9 mouse cellular contexts compared by ENCODE assay signal in the genomic region with DNA sequence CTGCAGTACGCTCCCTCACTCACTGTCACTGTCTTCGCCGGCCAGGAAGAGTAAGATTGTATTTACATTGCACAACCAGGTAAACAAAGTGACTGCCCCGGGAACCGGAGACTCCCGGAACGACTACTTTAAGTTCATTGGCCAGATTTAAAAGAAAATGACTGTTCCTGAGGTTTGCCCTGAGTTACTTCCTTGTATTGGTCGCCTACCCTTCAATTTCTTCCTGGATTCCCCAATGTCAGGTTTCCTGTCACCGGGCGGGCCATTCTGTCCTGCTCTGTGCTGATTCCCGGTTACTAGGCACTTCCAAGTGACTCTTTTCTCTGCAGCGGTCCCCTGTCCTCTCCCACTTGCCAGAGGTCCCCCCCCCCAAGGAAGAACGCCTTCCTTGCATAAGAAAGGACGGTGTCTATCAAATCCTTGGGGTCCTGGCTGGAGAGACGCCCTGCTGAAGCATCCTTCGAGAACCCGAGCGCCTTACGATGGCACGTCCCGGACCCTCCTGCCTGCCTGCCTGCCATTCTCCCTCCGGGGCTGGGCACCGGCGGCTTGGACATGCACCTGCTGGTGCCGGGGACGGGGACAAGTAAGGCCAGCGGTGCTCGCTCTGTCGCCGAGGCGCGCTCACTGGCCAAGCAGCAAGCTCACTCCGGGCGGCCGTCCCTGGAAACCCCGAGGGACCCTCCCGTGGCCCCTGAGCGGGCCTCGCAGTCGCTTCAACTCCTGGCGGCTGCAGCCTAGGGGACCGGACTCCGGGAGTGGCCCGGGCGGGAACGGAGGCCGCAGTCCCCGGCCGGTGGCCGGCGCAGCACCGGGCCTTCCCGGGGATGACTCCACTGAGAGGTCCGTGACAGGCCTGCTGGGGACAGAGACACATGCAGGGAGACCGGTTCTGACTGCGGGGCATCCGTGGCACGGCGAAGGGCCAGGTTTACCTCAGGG. TPM values are rescaled to one million over a fixed set of nuclear protein-coding genes. Genes with fewer than 3 reads are reported as not detected.
A peak's percentile ranks its signal among the peaks of the same experiment; 100 is the strongest.
DNase-seq lines count a peak whose midpoint lies in the region; ATAC-seq and TF ChIP-seq lines count a peak whose summit lies in the region.
"Had no signal": no experiment of that assay in that cellular context is flagged by ENCODE, and none has a peak within 500 bp of the region (broad histone marks: within the 10 kb centered on the region; RNA-seq: fewer than 3 reads in every experiment).

No protein-coding gene starts in this region.

- DNase-seq in heart, embryonic 10.5 days (ENCODE audit: low spot score), result peak; percentile 84
- no peak for DNase-seq in heart, adult 18-20 months
- DNase-seq in thymus, postnatal 4 days, result peak; percentile 62
- DNase-seq in thymus, postnatal 25 days, result no peak
- peak; percentile 28 for DNase-seq in liver, embryonic 13.5 days
- peak; percentile 59 for DNase-seq in stomach, postnatal 0 days (ENCODE audit: low spot score)
- DNase-seq in cerebellum, postnatal 4 days (ENCODE audit: low spot score in 2 of 2), result no peak

- peaks cover 41% of the 10 kb centered on the region for H3K4me1 ChIP-seq in heart, embryonic 10.5 days
- peaks cover 21% of the 10 kb centered on the region for H3K4me1 ChIP-seq in heart, embryonic 16.5 days (ENCODE audit: control insufficient read depth, insufficient read depth, low read length)
- peaks cover 47% of the 10 kb centered on the region for H3K4me1 ChIP-seq in liver, embryonic 13.5 days (replicated peaks)
- 0 out of 2 replicates have a peak, but pooled peaks cover 3% of the 10 kb centered on the region for H3K4me1 ChIP-seq in stomach, postnatal 0 days (replicated peaks; ENCODE audit: control insufficient read depth, insufficient read depth)

- H3K4me2 ChIP-seq in heart, embryonic 16.5 days (ENCODE audit: low read depth, low read length), result peak overlapping the region; percentile 70
- H3K4me2 ChIP-seq in liver, embryonic 13.5 days, result peak overlapping the region; percentile 92
- H3K4me2 ChIP-seq in stomach, postnatal 0 days (replicated peaks; ENCODE audit: low read depth), result peak overlapping the region; percentile 96

- no peaks in the 10 kb centered on the region for H3K27me3 ChIP-seq in heart, embryonic 10.5 days (ENCODE audit: insufficient read depth, poor library complexity, severe bottlenecking)
- H3K27me3 ChIP-seq in heart, embryonic 16.5 days (ENCODE audit: control insufficient read depth, insufficient read depth, low read length), result no peaks in the 10 kb centered on the region
- H3K27me3 ChIP-seq in liver, embryonic 13.5 days, result no peaks in the 10 kb centered on the region
- H3K27me3 ChIP-seq in stomach, postnatal 0 days (ENCODE audit: control insufficient read depth, insufficient read depth, low read length), result no peaks in the 10 kb centered on the region

- ATAC-seq in heart, embryonic 16.5 days (replicated peaks; ENCODE audit: extremely low read depth, insufficient read depth, low FRiP score), result peak; percentile 52; the same call in 1 of the 2 replicates
- ATAC-seq in liver, embryonic 13.5 days (ENCODE audit: low read depth), result peak; percentile 34
- peak; percentile 49 for ATAC-seq in stomach, postnatal 0 days (ENCODE audit: low FRiP score, low TSS enrichment)

- TF ChIP-seq EP300 in stomach, postnatal 0 days (optimal IDR thresholded peaks at IDR 0.05), result no peak

- peak overlapping the region; percentile 99 for H3K27ac ChIP-seq in heart, embryonic 10.5 days
- peak overlapping the region; percentile 80 for H3K27ac ChIP-seq in heart, embryonic 16.5 days (ENCODE audit: low read length)
- peak overlapping the region; percentile 87 for H3K27ac ChIP-seq in liver, embryonic 13.5 days
- peak overlapping the region; percentile 89 for H3K27ac ChIP-seq in stomach, postnatal 0 days (replicated peaks)

- no peak for TF ChIP-seq CTCF in stomach, postnatal 0 days (IDR thresholded peaks at IDR 0.05; ENCODE audit: low read depth)

- peak overlapping the region; percentile 99 for H3K4me3 ChIP-seq in heart, embryonic 10.5 days
- peak overlapping the region; percentile 88 for H3K4me3 ChIP-seq in heart, embryonic 16.5 days (ENCODE audit: low read length)
- H3K4me3 ChIP-seq in liver, embryonic 13.5 days (replicated peaks), result peak overlapping the region; percentile 100
- H3K4me3 ChIP-seq in stomach, postnatal 0 days (ENCODE audit: low read depth, low read length), result peak overlapping the region; percentile 95

- WGBS in heart, embryonic 10.5 days, result 3% methylated on average over 59 of the region's 59 CpGs
- 2% methylated on average over 59 of the region's 59 CpGs for WGBS in heart, embryonic 16.5 days
- under 1% methylated on average over 59 of the region's 59 CpGs for WGBS in liver, embryonic 13.5 days (ENCODE audit: insufficient replicate concordance)
- WGBS in stomach, postnatal 0 days, result 1% methylated on average over 54 of the region's 59 CpGs

- H3K9ac ChIP-seq in heart, embryonic 16.5 days (ENCODE audit: low read length), result peak overlapping the region; percentile 93
- peak overlapping the region; percentile 99 for H3K9ac ChIP-seq in liver, embryonic 13.5 days
- peak overlapping the region; percentile 94 for H3K9ac ChIP-seq in stomach, postnatal 0 days (ENCODE audit: low read length)

- peaks cover 32% of the 10 kb centered on the region for H3K36me3 ChIP-seq in heart, embryonic 10.5 days
- peaks cover 16% of the 10 kb centered on the region for H3K36me3 ChIP-seq in heart, embryonic 16.5 days (ENCODE audit: control insufficient read depth, insufficient read depth)
- peaks cover 31% of the 10 kb centered on the region for H3K36me3 ChIP-seq in liver, embryonic 13.5 days
- peaks cover 6% of the 10 kb centered on the region; the same call in 1 of the 2 replicates for H3K36me3 ChIP-seq in stomach, postnatal 0 days (ENCODE audit: control insufficient read depth, insufficient read depth, low read length)

- H3K9me3 ChIP-seq in heart, embryonic 10.5 days, result no peaks in the 10 kb centered on the region
- no peaks in the 10 kb centered on the region for H3K9me3 ChIP-seq in heart, embryonic 16.5 days (replicated peaks; ENCODE audit: control insufficient read depth, low read length)
- H3K9me3 ChIP-seq in liver, embryonic 13.5 days (replicated peaks), result no peaks in the 10 kb centered on the region
- no peaks in the 10 kb centered on the region for H3K9me3 ChIP-seq in stomach, postnatal 0 days (ENCODE audit: control insufficient read depth, low read length)

RNA-seq across cellular contexts. Expression of a gene that starts 1.2 kb away (rescaled TPM):
- 15.8 and 18.2 TPM in 2 replicates for polyA plus RNA-seq in heart, embryonic 10.5 days (2016; fragmentation: Nextera tagmentation; extraction: Ambion mirVana)
- 1 to 10 TPM; 4.8 to 8.0 TPM for total RNA-seq in heart, adult 18-20 months (2021)
- polyA plus RNA-seq in heart, embryonic 16.5 days (2015; fragmentation: Nextera tagmentation; extraction: Ambion mirVana), result 13.0 and 13.9 TPM in 2 replicates
- polyA plus RNA-seq in liver, embryonic 13.5 days (2015; fragmentation: Nextera tagmentation; extraction: Ambion mirVana), result 12.3 and 15.7 TPM in 2 replicates
- 8.3 and 8.4 TPM in 2 replicates for polyA plus RNA-seq in stomach, postnatal 0 days (2015; fragmentation: Nextera tagmentation; extraction: Ambion mirVana)

RNA-seq across cellular contexts. Expression of a gene that starts 28.4 kb away (rescaled TPM):
- polyA plus RNA-seq in heart, embryonic 10.5 days (2016; fragmentation: Nextera tagmentation; extraction: Ambion mirVana), result 47.5 and 77.0 TPM in 2 replicates
- 100 to 1,000 TPM; 195 to 199 TPM for total RNA-seq in heart, adult 18-20 months (2021)
- polyA plus RNA-seq in heart, embryonic 16.5 days (2015; fragmentation: Nextera tagmentation; extraction: Ambion mirVana), result 175 and 177 TPM in 2 replicates
- polyA plus RNA-seq in liver, embryonic 13.5 days (2015; fragmentation: Nextera tagmentation; extraction: Ambion mirVana), result 0.14 and 0.24 TPM in 2 replicates
- 0.07 and 0.13 TPM in 2 replicates for polyA plus RNA-seq in stomach, postnatal 0 days (2015; fragmentation: Nextera tagmentation; extraction: Ambion mirVana)

RNA-seq across cellular contexts. Expression of a gene that starts 32.6 kb away (rescaled TPM):
- 6.3 and 8.8 TPM in 2 replicates for polyA plus RNA-seq in heart, embryonic 10.5 days (2016; fragmentation: Nextera tagmentation; extraction: Ambion mirVana)
- total RNA-seq in heart, adult 18-20 months (2021), result 1 to 10 TPM; 5.1 to 6.3 TPM
- polyA plus RNA-seq in heart, embryonic 16.5 days (2015; fragmentation: Nextera tagmentation; extraction: Ambion mirVana), result 5.8 and 6.3 TPM in 2 replicates
- polyA plus RNA-seq in liver, embryonic 13.5 days (2015; fragmentation: Nextera tagmentation; extraction: Ambion mirVana), result 0.61 and 0.83 TPM in 2 replicates
- 3.7 and 4.2 TPM in 2 replicates for polyA plus RNA-seq in stomach, postnatal 0 days (2015; fragmentation: Nextera tagmentation; extraction: Ambion mirVana)

RNA-seq across cellular contexts. Expression of a gene that starts 39.8 kb away (rescaled TPM):
- polyA plus RNA-seq in heart, embryonic 10.5 days (2016; fragmentation: Nextera tagmentation; extraction: Ambion mirVana), result not detected in 2 replicates
- not detected for total RNA-seq in heart, adult 18-20 months (2021)
- polyA plus RNA-seq in heart, embryonic 16.5 days (2015; fragmentation: Nextera tagmentation; extraction: Ambion mirVana), result not detected in 2 replicates
- not detected in 2 replicates for polyA plus RNA-seq in liver, embryonic 13.5 days (2015; fragmentation: Nextera tagmentation; extraction: Ambion mirVana)
- polyA plus RNA-seq in stomach, postnatal 0 days (2015; fragmentation: Nextera tagmentation; extraction: Ambion mirVana), result not detected in 2 replicates
- total RNA-seq: left cerebral cortex, postnatal 10 days had no signal

RNA-seq across cellular contexts. Expression of a gene that starts 41.1 kb away (rescaled TPM):
- 13.3 and 15.3 TPM in 2 replicates for polyA plus RNA-seq in heart, embryonic 10.5 days (2016; fragmentation: Nextera tagmentation; extraction: Ambion mirVana)
- total RNA-seq in heart, adult 18-20 months (2021), result 1 to 10 TPM; 3.3 to 3.6 TPM
- 8.7 and 9.5 TPM in 2 replicates for polyA plus RNA-seq in heart, embryonic 16.5 days (2015; fragmentation: Nextera tagmentation; extraction: Ambion mirVana)
- 10.6 and 11.3 TPM in 2 replicates for polyA plus RNA-seq in liver, embryonic 13.5 days (2015; fragmentation: Nextera tagmentation; extraction: Ambion mirVana)
- 12.1 and 12.6 TPM in 2 replicates for polyA plus RNA-seq in stomach, postnatal 0 days (2015; fragmentation: Nextera tagmentation; extraction: Ambion mirVana)

Comparison
In these comparisons a context has a peak if more than half of its experiments do, and no peak if none do; other contexts are left out.
1. DNase-seq: peak in heart, embryonic 10.5 days (single experiment), thymus, postnatal 4 days (single experiment), liver, embryonic 13.5 days (single experiment) and stomach, postnatal 0 days (single experiment); none in heart, adult 18-20 months (0 of 2), thymus, postnatal 25 days (single experiment) and cerebellum, postnatal 4 days (0 of 2).
2. RNA of a gene that starts 28.4 kb away (polyA plus RNA-seq): 175 to 177 TPM in heart, embryonic 16.5 days and 47.5 to 77.0 TPM in heart, embryonic 10.5 days; 0.14 to 0.24 TPM in liver, embryonic 13.5 days and 0.07 to 0.13 TPM in stomach, postnatal 0 days; every median in the first group is over 10 times any median in the second.
3. Peak in every context shown above with its lines, with median percentiles within 50 percentile points of each other: H3K27ac ChIP-seq, H3K4me3 ChIP-seq, ATAC-seq, H3K4me2 ChIP-seq and H3K9ac ChIP-seq.